Mouse (Mus musculus) heart, adult 2 months (tissue): ENCODE measurements around the gene Olfr403.

Experiments used
- CTCF ChIP-seq: fragments of 200-600 bp; IDR thresholded peaks from 2 replicates; pipeline ENCODE4 v1.8.1; 2022; ENCODE audit warnings: antibody characterized with exemption, mild to moderate bottlenecking, moderate library complexity
- POLR2A ChIP-seq: fragments of 200-500 bp; IDR thresholded peaks from 2 replicates; pipeline ENCODE4 v1.6.1; 2011; ENCODE audit warnings: mild to moderate bottlenecking, low read depth, low read length, control low read depth; ENCODE audit not compliant: insufficient read depth

- TF ChIP-seq POLR2A (no peak), CTCF (no peak)
Measured at GRCm38 (mm10) chr11:74241201-74241600, 55.2 kb downstream of the Olfr403 start.
